Mouse (Mus musculus) right cerebral cortex, postnatal 4 days (tissue): ENCODE results near the gene Srrm4.

ENCODE experiments used
- DNase-seq: peaks from one replicate; pipeline ENCODE4 v3.0.0-alpha.2; 2022

The Srrm4 gene

GRCm38 (mm10) chr5:116400042-116400730 is 191.4 kb downstream of the Srrm4 start:
- no peak for DNase-seq

- DNase-seq = no peak
These were observed 195.5 kb downstream of the Srrm4 start for GRCm38 (mm10) chr5:116396104-116396503.

- DNase-seq = no peak
These were observed 199.0 kb downstream of the Srrm4 start for GRCm38 (mm10) chr5:116392603-116393002.

- peak; percentile 53 for DNase-seq
These were observed 201.6 kb downstream of the Srrm4 start for GRCm38 (mm10) chr5:116389856-116390542.

GRCm38 (mm10) chr5:116389321-116389720 is 202.3 kb downstream of the Srrm4 start:
- DNase-seq = no peak
